Mouse (Mus musculus): ENCODE data around the gene Get4. TPM values are rescaled to one million over a fixed set of nuclear protein-coding genes. Genes with fewer than 3 reads are reported as not detected.

Get4 gene
- polyA plus RNA-seq, 1 experiment from 2014 or later = 153 TPM

- H3K27ac ChIP-seq = no peak overlapping the region
- no peak overlapping the region for H3K4me2 ChIP-seq
- peaks cover 48% of the 10 kb centered on the region for H3K36me3 ChIP-seq
- ATAC-seq (ENCODE audit: insufficient number of reproducible peaks, low FRiP score, low TSS enrichment, low read depth) = no peak
- WGBS = 96% methylated on average over 8 of the region's 8 CpGs
- H3K4me1 ChIP-seq = peaks cover 26% of the 10 kb centered on the region
- no peak overlapping the region for H3K4me3 ChIP-seq
- H3K9me3 ChIP-seq = no peaks in the 10 kb centered on the region
- no peak overlapping the region for H3K9ac ChIP-seq
- H3K27me3 ChIP-seq = no peaks in the 10 kb centered on the region
Observed at GRCm38 (mm10) chr5:139258371-139259035, 6.4 kb downstream of the Get4 start.

- H3K27me3 ChIP-seq = no peaks in the 10 kb centered on the region
- peaks cover 12% of the 10 kb centered on the region; the same call in 1 of the 2 replicates for H3K4me1 ChIP-seq
- H3K27ac ChIP-seq = no peak overlapping the region; the same call in 1 of the 2 replicates
- no peak overlapping the region for H3K4me2 ChIP-seq
- no peaks in the 10 kb centered on the region for H3K9me3 ChIP-seq
- ATAC-seq (ENCODE audit: insufficient number of reproducible peaks, low FRiP score, low TSS enrichment, low read depth) = no peak
- no peak overlapping the region for H3K9ac ChIP-seq
- peaks cover 59% of the 10 kb centered on the region for H3K36me3 ChIP-seq
- 75% methylated on average over 5 of the region's 5 CpGs for WGBS
- H3K4me3 ChIP-seq = no peak overlapping the region
Observed at GRCm38 (mm10) chr5:139259853-139260252, 7.7 kb downstream of the Get4 start.

GRCm38 (mm10) chr5:139261403-139261802, 9.3 kb downstream of the Get4 start:
- no peak overlapping the region for H3K4me3 ChIP-seq
- no peak for ATAC-seq (ENCODE audit: insufficient number of reproducible peaks, low FRiP score, low TSS enrichment, low read depth)
- no peaks in the 10 kb centered on the region for H3K27me3 ChIP-seq
- H3K9me3 ChIP-seq = no peaks in the 10 kb centered on the region
- peaks cover 70% of the 10 kb centered on the region for H3K36me3 ChIP-seq
- WGBS = 87% methylated on average over 4 of the region's 4 CpGs
- H3K4me2 ChIP-seq = no peak overlapping the region
- peaks cover 3% of the 10 kb centered on the region; the same call in 1 of the 2 replicates for H3K4me1 ChIP-seq
- no peak overlapping the region for H3K9ac ChIP-seq
- H3K27ac ChIP-seq = no peak overlapping the region

GRCm38 (mm10) chr5:139267661-139268060, 15.5 kb downstream of the Get4 start:
- H3K27ac ChIP-seq = no peak overlapping the region
- no peak for ATAC-seq (ENCODE audit: insufficient number of reproducible peaks, low FRiP score, low TSS enrichment, low read depth)

GRCm38 (mm10) chr5:139270806-139271521, 18.8 kb downstream of the Get4 start:
- 68% methylated on average over 16 of the region's 16 CpGs for WGBS
- Histone ChIP-seq H3K27ac (peak overlapping the region; percentile 33), H3K4me2 (no peak overlapping the region), H3K27me3 (no peaks in the 10 kb centered on the region), H3K4me1 (0 out of 2 replicates have a peak, but pooled peaks cover 6% of the 10 kb centered on the region), H3K36me3 (peaks cover 39% of the 10 kb centered on the region), H3K4me3 (no peak overlapping the region), H3K9me3 (no peaks in the 10 kb centered on the region), H3K9ac (no peak overlapping the region)
- ATAC-seq (ENCODE audit: insufficient number of reproducible peaks, low FRiP score, low TSS enrichment, low read depth) = no peak

More at GRCm38 (mm10) chr5:139267661-139268060, 15.5 kb downstream of the Get4 start:
- 83% methylated on average over 4 of the region's 4 CpGs for WGBS
- Histone ChIP-seq H3K4me3 (no peak overlapping the region), H3K27me3 (no peaks in the 10 kb centered on the region), H3K9me3 (no peaks in the 10 kb centered on the region), H3K36me3 (peaks cover 72% of the 10 kb centered on the region), H3K4me1 (no peaks in the 10 kb centered on the region), H3K4me2 (no peak overlapping the region), H3K9ac (no peak overlapping the region)

- Histone ChIP-seq H3K9me3 (no peaks in the 10 kb centered on the region), H3K4me3 (no peak overlapping the region), H3K9ac (no peak overlapping the region), H3K4me2 (no peak overlapping the region), H3K27ac (no peak overlapping the region), H3K4me1 (0 out of 2 replicates have a peak, but pooled peaks cover 6% of the 10 kb centered on the region), H3K27me3 (no peaks in the 10 kb centered on the region), H3K36me3 (peaks cover 28% of the 10 kb centered on the region)
- 45% methylated on average over 8 of the region's 8 CpGs for WGBS
- ATAC-seq (ENCODE audit: insufficient number of reproducible peaks, low FRiP score, low TSS enrichment, low read depth) = no peak
Observed at GRCm38 (mm10) chr5:139271994-139272554, 19.9 kb downstream of the Get4 start.

- ATAC-seq (ENCODE audit: insufficient number of reproducible peaks, low FRiP score, low TSS enrichment, low read depth) = no peak
- H3K27ac ChIP-seq = no peak overlapping the region
- H3K4me3 ChIP-seq = no peak overlapping the region
- peaks cover 16% of the 10 kb centered on the region; the same call in 1 of the 2 replicates for H3K4me1 ChIP-seq
- H3K9ac ChIP-seq = no peak overlapping the region
- H3K27me3 ChIP-seq = no peaks in the 10 kb centered on the region
- H3K9me3 ChIP-seq = no peaks in the 10 kb centered on the region
- H3K4me2 ChIP-seq = no peak overlapping the region
- H3K36me3 ChIP-seq = no peaks in the 10 kb centered on the region
- WGBS = 55% methylated on average over 8 of the region's 8 CpGs
Observed at GRCm38 (mm10) chr5:139277287-139277686, 25.2 kb downstream of the Get4 start.

GRCm38 (mm10) chr5:139281373-139282112, 29.4 kb downstream of the Get4 start:
- H3K4me1 ChIP-seq = peaks cover 13% of the 10 kb centered on the region; the same call in 1 of the 2 replicates
- H3K9ac ChIP-seq = no peak overlapping the region
- no peak overlapping the region for H3K4me3 ChIP-seq
- no peaks in the 10 kb centered on the region for H3K27me3 ChIP-seq
- no peak for ATAC-seq (ENCODE audit: insufficient number of reproducible peaks, low FRiP score, low TSS enrichment, low read depth)
- no peaks in the 10 kb centered on the region for H3K36me3 ChIP-seq
- H3K4me2 ChIP-seq = no peak overlapping the region
- WGBS = 36% methylated on average over 10 of the region's 11 CpGs
- H3K27ac ChIP-seq = no peak overlapping the region
- no peaks in the 10 kb centered on the region for H3K9me3 ChIP-seq

GRCm38 (mm10) chr5:139282191-139282590, 30.1 kb downstream of the Get4 start:
- peaks cover 13% of the 10 kb centered on the region; the same call in 1 of the 2 replicates for H3K4me1 ChIP-seq
- H3K4me3 ChIP-seq = no peak overlapping the region
- no peak overlapping the region for H3K27ac ChIP-seq
- no peak overlapping the region for H3K4me2 ChIP-seq
- H3K27me3 ChIP-seq = no peaks in the 10 kb centered on the region
- no peaks in the 10 kb centered on the region for H3K9me3 ChIP-seq
- no peaks in the 10 kb centered on the region for H3K36me3 ChIP-seq
- ATAC-seq (ENCODE audit: insufficient number of reproducible peaks, low FRiP score, low TSS enrichment, low read depth) = no peak
- H3K9ac ChIP-seq = no peak overlapping the region
- WGBS = 6% methylated on average over 15 of the region's 15 CpGs

- Histone ChIP-seq H3K36me3 (no peaks in the 10 kb centered on the region), H3K4me1 (peaks cover 13% of the 10 kb centered on the region; the same call in 1 of the 2 replicates), H3K27me3 (no peaks in the 10 kb centered on the region), H3K9me3 (no peaks in the 10 kb centered on the region), H3K4me3 (no peak overlapping the region), H3K4me2 (no peak overlapping the region), H3K9ac (no peak overlapping the region), H3K27ac (no peak overlapping the region)
- 91% methylated on average over 14 of the region's 14 CpGs for WGBS
- no peak for ATAC-seq (ENCODE audit: insufficient number of reproducible peaks, low FRiP score, low TSS enrichment, low read depth)
Observed at GRCm38 (mm10) chr5:139283460-139284180, 31.5 kb downstream of the Get4 start.

GRCm38 (mm10) chr5:139285383-139286067, 33.4 kb downstream of the Get4 start:
- Histone ChIP-seq H3K9ac (no peak overlapping the region), H3K36me3 (no peaks in the 10 kb centered on the region), H3K4me1 (peaks cover 13% of the 10 kb centered on the region; the same call in 1 of the 2 replicates), H3K27me3 (no peaks in the 10 kb centered on the region), H3K27ac (no peak overlapping the region), H3K4me3 (no peak overlapping the region), H3K9me3 (no peaks in the 10 kb centered on the region), H3K4me2 (no peak overlapping the region)
- no peak for ATAC-seq (ENCODE audit: insufficient number of reproducible peaks, low FRiP score, low TSS enrichment, low read depth)
- WGBS = 60% methylated on average over 8 of the region's 8 CpGs

Data from limb, embryonic 15.5 days (tissue).